Comparison of ENCODE assay signal across 16 mouse cellular contexts in genomic region chr11:77318478-77319118, GRCm38 (mm10).
DNase-seq lines count a peak whose midpoint lies in the region; ATAC-seq and TF ChIP-seq lines count a peak whose summit lies in the region.
"Had no signal": no experiment of that assay in that cellular context is flagged by ENCODE, and none has a peak within 500 bp of the region (broad histone marks: within the 10 kb centered on the region; RNA-seq: fewer than 3 reads in every experiment).

No protein-coding gene starts in this region.

- no peak overlapping the region for H3K9ac ChIP-seq in intestine, embryonic 15.5 days
- H3K9ac ChIP-seq in intestine, postnatal 0 days (ENCODE audit: low read depth, low read length) = no peak overlapping the region
- H3K9ac ChIP-seq in intestine, embryonic 16.5 days (ENCODE audit: low read depth, low read length) = no peak overlapping the region
- H3K9ac ChIP-seq: embryonic facial prominence, embryonic 13.5 days; embryonic facial prominence, embryonic 15.5 days; forebrain, embryonic 12.5 days had no signal

- H3K27me3 ChIP-seq in intestine, embryonic 15.5 days (replicated peaks) = no peaks in the 10 kb centered on the region
- H3K27me3 ChIP-seq in intestine, postnatal 0 days (replicated peaks; ENCODE audit: control insufficient read depth, insufficient read depth, low read length) = no peaks in the 10 kb centered on the region
- no peaks in the 10 kb centered on the region for H3K27me3 ChIP-seq in intestine, embryonic 16.5 days (replicated peaks; ENCODE audit: control insufficient read depth, insufficient read depth, low read length)
- H3K27me3 ChIP-seq: embryonic facial prominence, embryonic 13.5 days; embryonic facial prominence, embryonic 15.5 days; forebrain, embryonic 12.5 days had no signal

- ATAC-seq in intestine, embryonic 15.5 days = peak; percentile 71
- no peak for ATAC-seq in intestine, postnatal 0 days
- peak; percentile 72 for ATAC-seq in intestine, embryonic 16.5 days
- ATAC-seq: forebrain, embryonic 14.5 days; forebrain, embryonic 16.5 days had no signal

- no peak overlapping the region for H3K4me3 ChIP-seq in intestine, embryonic 15.5 days (replicated peaks)
- no peak overlapping the region for H3K4me3 ChIP-seq in intestine, postnatal 0 days (ENCODE audit: low read depth, low read length)
- H3K4me3 ChIP-seq in intestine, embryonic 16.5 days (ENCODE audit: low read length) = no peak overlapping the region
- H3K4me3 ChIP-seq: embryonic facial prominence, embryonic 13.5 days; embryonic facial prominence, embryonic 15.5 days; erythroblast, embryonic 14.5 days; forebrain, embryonic 10.5 days; forebrain, embryonic 12.5 days had no signal

- H3K27ac ChIP-seq in intestine, embryonic 15.5 days = no peak overlapping the region; the same call in 1 of the 2 replicates
- H3K27ac ChIP-seq in intestine, postnatal 0 days (ENCODE audit: low read depth, low read length) = no peak overlapping the region
- H3K27ac ChIP-seq in intestine, embryonic 16.5 days (ENCODE audit: low read length) = peak overlapping the region; percentile 66
- H3K27ac ChIP-seq: embryonic facial prominence, embryonic 13.5 days; embryonic facial prominence, embryonic 15.5 days; forebrain, embryonic 10.5 days; forebrain, embryonic 12.5 days had no signal

- no peak overlapping the region for H3K4me2 ChIP-seq in intestine, embryonic 15.5 days (replicated peaks)
- H3K4me2 ChIP-seq in intestine, postnatal 0 days (replicated peaks; ENCODE audit: low read depth) = no peak overlapping the region
- no peak overlapping the region for H3K4me2 ChIP-seq in intestine, embryonic 16.5 days (ENCODE audit: low read depth, low read length)
- H3K4me2 ChIP-seq: embryonic facial prominence, embryonic 13.5 days; embryonic facial prominence, embryonic 15.5 days; forebrain, embryonic 12.5 days had no signal

- H3K9me3 ChIP-seq in intestine, embryonic 15.5 days = no peaks in the 10 kb centered on the region
- H3K9me3 ChIP-seq in intestine, postnatal 0 days (ENCODE audit: control insufficient read depth) = no peaks in the 10 kb centered on the region
- no peaks in the 10 kb centered on the region for H3K9me3 ChIP-seq in intestine, embryonic 16.5 days (ENCODE audit: control insufficient read depth, low read length)
- H3K9me3 ChIP-seq: embryonic facial prominence, embryonic 13.5 days; embryonic facial prominence, embryonic 15.5 days; forebrain, embryonic 10.5 days; forebrain, embryonic 12.5 days had no signal

- H3K36me3 ChIP-seq in intestine, embryonic 15.5 days = no peaks in the 10 kb centered on the region
- H3K36me3 ChIP-seq in intestine, postnatal 0 days (ENCODE audit: control insufficient read depth, insufficient read depth) = no peaks in the 10 kb centered on the region
- H3K36me3 ChIP-seq in intestine, embryonic 16.5 days (ENCODE audit: control insufficient read depth, insufficient read depth, low read length) = no peaks in the 10 kb centered on the region
- H3K36me3 ChIP-seq: embryonic facial prominence, embryonic 13.5 days; embryonic facial prominence, embryonic 15.5 days; forebrain, embryonic 10.5 days; forebrain, embryonic 12.5 days had no signal

- no peak for TF ChIP-seq CTCF in intestine, postnatal 0 days (IDR thresholded peaks at IDR 0.05; ENCODE audit: low read depth)

- H3K4me1 ChIP-seq in intestine, embryonic 15.5 days (replicated peaks) = 0 out of 2 replicates have a peak, but pooled peaks cover 2% of the 10 kb centered on the region
- 0 out of 2 replicates have a peak, but pooled peaks cover 9% of the 10 kb centered on the region for H3K4me1 ChIP-seq in intestine, postnatal 0 days (replicated peaks; ENCODE audit: control insufficient read depth, insufficient read depth, low read length)
- H3K4me1 ChIP-seq in intestine, embryonic 16.5 days (ENCODE audit: control insufficient read depth, insufficient read depth, low read length) = peaks cover 4% of the 10 kb centered on the region; the same call in 1 of the 2 replicates
- H3K4me1 ChIP-seq: embryonic facial prominence, embryonic 13.5 days; embryonic facial prominence, embryonic 15.5 days; forebrain, embryonic 10.5 days; forebrain, embryonic 12.5 days had no signal

- peak; percentile 34 for DNase-seq in 416B (ENCODE audit: low read depth)
- peak; percentile 17 for DNase-seq in NIH3T3 (ENCODE audit: low read depth)
- DNase-seq in gastrocnemius, postnatal 10 days = no peak
- no peak for DNase-seq in kidney, postnatal 14 days
- DNase-seq in embryo, embryonic 10 days (ENCODE audit: low spot score) = no peak
- DNase-seq: cerebellum, adult 11 months had no signal

Comparison
In these comparisons a context has a peak if more than half of its experiments do, and no peak if none do; other contexts are left out.
1. DNase-seq: peak in 416B (single experiment) and NIH3T3 (single experiment); none in gastrocnemius, postnatal 10 days (single experiment), kidney, postnatal 14 days (single experiment) and embryo, embryonic 10 days (single experiment).